ENCODE assay signal across 10 mouse cellular contexts in genomic region chr2:76016890-76017289, GRCm38 (mm10). TPM values are rescaled to one million over a fixed set of nuclear protein-coding genes. Genes with fewer than 3 reads are reported as not detected.
DNase-seq lines count a peak whose midpoint lies in the region; ATAC-seq lines count a peak whose summit lies in the region.
"Had no signal": no experiment of that assay in that cellular context is flagged by ENCODE, and none has a peak within 500 bp of the region (broad histone marks: within the 10 kb centered on the region; RNA-seq: fewer than 3 reads in every experiment).

No protein-coding gene starts in this region.

- H3K27me3 ChIP-seq in forebrain, embryonic 13.5 days, result no peaks in the 10 kb centered on the region
- no peaks in the 10 kb centered on the region for H3K27me3 ChIP-seq in limb, embryonic 12.5 days
- H3K27me3 ChIP-seq: embryonic facial prominence, embryonic 15.5 days had no signal

- H3K4me1 ChIP-seq in forebrain, embryonic 13.5 days, result peaks cover 16% of the 10 kb centered on the region
- H3K4me1 ChIP-seq in limb, embryonic 12.5 days (replicated peaks), result peaks cover 17% of the 10 kb centered on the region
- H3K4me1 ChIP-seq: embryonic facial prominence, embryonic 15.5 days had no signal

- no peaks in the 10 kb centered on the region for H3K36me3 ChIP-seq in forebrain, embryonic 13.5 days (ENCODE audit: poor library complexity, severe bottlenecking)
- H3K36me3 ChIP-seq in limb, embryonic 12.5 days, result no peaks in the 10 kb centered on the region
- H3K36me3 ChIP-seq: embryonic facial prominence, embryonic 15.5 days had no signal

- peak; percentile 29 for DNase-seq in testis, postnatal 14 days (ENCODE audit: low spot score)
- DNase-seq in testis, postnatal 10 days (ENCODE audit: low spot score), result no peak
- DNase-seq in B cell, adult 2 months, result no peak
- no peak for DNase-seq in frontal cortex, postnatal 36 days (ENCODE audit: low spot score in 2 of 2)
- DNase-seq: heart, adult 11 months; lung, adult 2 months had no signal

- no peak overlapping the region for H3K4me3 ChIP-seq in forebrain, embryonic 13.5 days
- no peak overlapping the region for H3K4me3 ChIP-seq in limb, embryonic 12.5 days (replicated peaks)
- H3K4me3 ChIP-seq: embryonic facial prominence, embryonic 15.5 days had no signal

- H3K27ac ChIP-seq in forebrain, embryonic 13.5 days, result 0 out of 2 replicates have a peak overlapping the region, but pooled peaks have one; percentile 14
- H3K27ac ChIP-seq in limb, embryonic 12.5 days, result no peak overlapping the region
- H3K27ac ChIP-seq: embryonic facial prominence, embryonic 15.5 days had no signal

- ATAC-seq in forebrain, embryonic 13.5 days, result peak; percentile 85
- ATAC-seq in limb, embryonic 12.5 days (ENCODE audit: insufficient number of reproducible peaks, insufficient read depth, low FRiP score, low TSS enrichment, low read depth), result no peak
- ATAC-seq in activated CD4-positive, CD25-positive, alpha-beta regulatory T cell, adult 4 months, result no peak

- H3K9ac ChIP-seq in forebrain, embryonic 13.5 days, result no peak overlapping the region
- no peak overlapping the region for H3K9ac ChIP-seq in limb, embryonic 12.5 days (replicated peaks)
- H3K9ac ChIP-seq: embryonic facial prominence, embryonic 15.5 days had no signal

- H3K9me3 ChIP-seq in forebrain, embryonic 13.5 days (replicated peaks), result no peaks in the 10 kb centered on the region
- H3K9me3 ChIP-seq in limb, embryonic 12.5 days, result no peaks in the 10 kb centered on the region
- H3K9me3 ChIP-seq: embryonic facial prominence, embryonic 15.5 days had no signal

- H3K4me2 ChIP-seq in forebrain, embryonic 13.5 days, result peak overlapping the region; percentile 22
- 0 out of 2 replicates have a peak overlapping the region, but pooled peaks have one; percentile 13 for H3K4me2 ChIP-seq in limb, embryonic 12.5 days
- H3K4me2 ChIP-seq: embryonic facial prominence, embryonic 15.5 days had no signal

- 3% methylated on average over 7 of the region's 7 CpGs for whole genome bisulfite sequencing in forebrain, embryonic 13.5 days
- whole genome bisulfite sequencing in limb, embryonic 12.5 days, result 6% methylated on average over 7 of the region's 7 CpGs

RNA-seq across cellular contexts. Expression of gene Ttc30a1, which starts 35.1 kb away (rescaled TPM):
- 8.1 and 8.4 TPM in 2 replicates for polyA plus RNA-seq in forebrain, embryonic 13.5 days (2015; fragmentation: Nextera tagmentation; extraction: Ambion mirVana)
- polyA plus RNA-seq in limb, embryonic 12.5 days (2016; fragmentation: Nextera tagmentation; extraction: Ambion mirVana), result 10.0 and 10.4 TPM in 2 replicates
- polyA plus RNA-seq in activated CD4-positive, CD25-positive, alpha-beta regulatory T cell, adult 4 months (2017; shearing (Covaris generic)), result under 1 TPM; 0.93 to 0.99 TPM

RNA-seq across cellular contexts. Expression of gene Ttc30a2, which starts 38.9 kb away (rescaled TPM):
- polyA plus RNA-seq in forebrain, embryonic 13.5 days (2015; fragmentation: Nextera tagmentation; extraction: Ambion mirVana), result 0.45 and 0.56 TPM in 2 replicates
- polyA plus RNA-seq in limb, embryonic 12.5 days (2016; fragmentation: Nextera tagmentation; extraction: Ambion mirVana), result 0.59 and 0.60 TPM in 2 replicates
- polyA plus RNA-seq in activated CD4-positive, CD25-positive, alpha-beta regulatory T cell, adult 4 months (2017; shearing (Covaris generic)), result not detected
